Mouse (Mus musculus): Measurements from ENCODE around the gene Cep95. TPM values are rescaled to one million over a fixed set of nuclear protein-coding genes. Genes with fewer than 3 reads are reported as not detected.

Gene Cep95
- total and polyA plus RNA-seq, 3 experiments, result 17.5 to 21.7 (median 19.3) TPM

GRCm38 (mm10) chr11:106822491-106822890 is 33.4 kb downstream of the Cep95 start:
- H3K9ac ChIP-seq (ENCODE audit: insufficient read depth, low read depth), result no peak overlapping the region
- no peak overlapping the region for H3K27ac ChIP-seq (ENCODE audit: insufficient read depth, low read depth)
- no peaks in the 10 kb centered on the region for H3K9me3 ChIP-seq (replicated peaks; ENCODE audit: low read length)
- dilution Hi-C loops (cut with MboI; ENCODE audit: extremely low pct_ligation_motif_present, extremely low pct_unique_long_range_greater_than_20kb, low sequenced_read_pairs) (no loop called here), in situ Hi-C loops (cut with MboI; ENCODE audit: low pct_ligation_motif_present, low pct_unique_long_range_greater_than_20kb, low sequenced_read_pairs) (no loop called here)
- DNase-seq (ENCODE audit: extremely low read depth), result no peak
- no peaks in the 10 kb centered on the region for H3K79me2 ChIP-seq (replicated peaks; ENCODE audit: control insufficient read depth, extremely low read depth, insufficient read depth, poor library complexity, severe bottlenecking)
- no peak overlapping the region for H3K4me2 ChIP-seq (ENCODE audit: insufficient read depth, low read depth, poor library complexity, severe bottlenecking)
- TF ChIP-seq TBP (conservative IDR thresholded peaks at IDR 0.05; ENCODE audit: low read depth, low read length) (no peak), ETS1 (conservative IDR thresholded peaks at IDR 0.05; ENCODE audit: low read depth, low read length) (no peak), E2F4 (IDR thresholded peaks at IDR 0.05; ENCODE audit: insufficient replicate concordance, low read depth, low read length) (no peak), PAX5 (IDR thresholded peaks at IDR 0.05; ENCODE audit: low read length) (no peak), MAX (IDR thresholded peaks at IDR 0.05; ENCODE audit: low read length) (no peak)
- H3K27me3 ChIP-seq (replicated peaks), result no peaks in the 10 kb centered on the region
- no peak overlapping the region for H3K4me3 ChIP-seq (replicated peaks in 1 of 3; ENCODE audit: low read depth in 2 of 3, low read length in 2 of 3, poor library complexity in 1 of 3)
- H3K36me3 ChIP-seq (replicated peaks in 1 of 2; ENCODE audit: control insufficient read depth in 1 of 2, insufficient read depth in 1 of 2, low read length in 1 of 2), result peaks cover 45 to 83% of the 10 kb centered on the region in 2 experiments
- no peaks in the 10 kb centered on the region for H3K4me1 ChIP-seq (ENCODE audit: control insufficient read depth in 1 of 2, insufficient read depth in 2 of 2)

DNA sequence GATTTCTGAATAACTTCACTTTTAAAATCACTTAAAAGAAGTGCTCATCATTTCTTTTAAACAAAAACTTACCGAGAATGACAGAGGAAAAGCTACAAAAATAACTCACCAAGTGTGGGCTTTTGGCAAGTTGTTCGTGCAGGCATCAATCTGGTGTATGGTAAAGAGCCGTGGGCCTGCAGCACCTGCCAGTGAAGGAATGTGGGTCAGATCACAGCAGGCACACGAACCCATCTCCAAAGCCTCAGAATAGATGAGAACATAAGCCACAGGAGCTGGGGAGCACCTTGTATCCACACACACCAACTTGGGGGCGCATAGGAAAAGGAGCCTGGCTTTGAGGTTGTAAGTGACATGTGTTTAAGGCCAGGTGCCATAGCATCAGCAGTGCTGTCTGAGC is 33.9 kb downstream of the Cep95 start:
- in situ Hi-C loops (cut with MboI; ENCODE audit: low pct_ligation_motif_present, low pct_unique_long_range_greater_than_20kb, low sequenced_read_pairs), result no loop called here
- Histone ChIP-seq H3K9ac (ENCODE audit: insufficient read depth, low read depth) (no peak overlapping the region), H3K27me3 (replicated peaks) (no peaks in the 10 kb centered on the region), H3K4me1 (ENCODE audit: control insufficient read depth in 1 of 2, insufficient read depth in 2 of 2) (no peaks in the 10 kb centered on the region), H3K4me3 (replicated peaks in 1 of 3; ENCODE audit: low read depth in 2 of 3, low read length in 2 of 3, poor library complexity in 1 of 3) (no peak overlapping the region), H3K4me2 (ENCODE audit: insufficient read depth, low read depth, poor library complexity, severe bottlenecking) (no peak overlapping the region), H3K79me2 (replicated peaks; ENCODE audit: control insufficient read depth, extremely low read depth, insufficient read depth, poor library complexity, severe bottlenecking) (no peaks in the 10 kb centered on the region), H3K27ac (ENCODE audit: insufficient read depth, low read depth) (no peak overlapping the region), H3K36me3 (replicated peaks in 1 of 2; ENCODE audit: control insufficient read depth in 1 of 2, insufficient read depth in 1 of 2, low read length in 1 of 2) (peaks cover 42 to 83% of the 10 kb centered on the region in 2 experiments), H3K9me3 (replicated peaks; ENCODE audit: low read length) (no peaks in the 10 kb centered on the region)
- TF ChIP-seq MEF2A (IDR thresholded peaks at IDR 0.05; ENCODE audit: borderline replicate concordance, low read depth, low read length) (no peak), PAX5 (IDR thresholded peaks at IDR 0.05; ENCODE audit: low read length) (no peak), POLR2A (IDR thresholded peaks at IDR 0.05; ENCODE audit: low read depth, low read length) (no peak)
- dilution Hi-C loops (cut with MboI; ENCODE audit: extremely low pct_ligation_motif_present, extremely low pct_unique_long_range_greater_than_20kb, low sequenced_read_pairs), result no loop called here
- DNase-seq (ENCODE audit: extremely low read depth), result no peak

- no peak overlapping the region for H3K4me2 ChIP-seq (ENCODE audit: insufficient read depth, low read depth, poor library complexity, severe bottlenecking)
- no peak overlapping the region for H3K4me3 ChIP-seq (replicated peaks in 1 of 3; ENCODE audit: low read depth in 2 of 3, low read length in 2 of 3, poor library complexity in 1 of 3)
- DNase-seq (ENCODE audit: extremely low read depth), result no peak
- no peaks in the 10 kb centered on the region for H3K9me3 ChIP-seq (replicated peaks; ENCODE audit: low read length)
- no peak overlapping the region for H3K9ac ChIP-seq (ENCODE audit: insufficient read depth, low read depth)
- in situ Hi-C loops (cut with MboI; ENCODE audit: low pct_ligation_motif_present, low pct_unique_long_range_greater_than_20kb, low sequenced_read_pairs) (no loop called here), dilution Hi-C loops (cut with MboI; ENCODE audit: extremely low pct_ligation_motif_present, extremely low pct_unique_long_range_greater_than_20kb, low sequenced_read_pairs) (no loop called here)
- TF ChIP-seq RAD21 (IDR thresholded peaks at IDR 0.05; ENCODE audit: low read depth, low read length) (no peak), GABPA (IDR thresholded peaks at IDR 0.05; ENCODE audit: insufficient replicate concordance, low read depth, low read length) (no peak), POLR2AphosphoS2 (IDR thresholded peaks at IDR 0.05; ENCODE audit: low read depth, low read length) (no peak), MAZ (IDR thresholded peaks at IDR 0.05; ENCODE audit: low read depth, low read length) (no peak), TCF12 (IDR thresholded peaks at IDR 0.05; ENCODE audit: low read depth, low read length) (no peak), ETS1 (conservative IDR thresholded peaks at IDR 0.05; ENCODE audit: low read depth, low read length) (no peak), JUND (conservative IDR thresholded peaks at IDR 0.05; ENCODE audit: low read depth, low read length) (no peak), SIN3A (IDR thresholded peaks at IDR 0.05; ENCODE audit: low read length) (no peak)
- H3K36me3 ChIP-seq (replicated peaks in 1 of 2; ENCODE audit: control insufficient read depth in 1 of 2, insufficient read depth in 1 of 2, low read length in 1 of 2), result peaks cover 38 to 83% of the 10 kb centered on the region in 2 experiments
- H3K4me1 ChIP-seq (ENCODE audit: control insufficient read depth in 1 of 2, insufficient read depth in 2 of 2), result no peaks in the 10 kb centered on the region
- H3K27me3 ChIP-seq (replicated peaks), result no peaks in the 10 kb centered on the region
- no peaks in the 10 kb centered on the region for H3K79me2 ChIP-seq (replicated peaks; ENCODE audit: control insufficient read depth, extremely low read depth, insufficient read depth, poor library complexity, severe bottlenecking)
- no peak overlapping the region for H3K27ac ChIP-seq (ENCODE audit: insufficient read depth, low read depth)
Observed at GRCm38 (mm10) chr11:106823741-106824140, 34.7 kb downstream of the Cep95 start.
